Mouse (Mus musculus) neural tube, embryonic 11.5 days (tissue): ENCODE results near the gene Gm3264. TPM values are rescaled to one million over a fixed set of nuclear protein-coding genes. Genes with fewer than 3 reads are reported as not detected.
"Not testable (repeated sequence)": the region's sequence is repeated elsewhere in the genome, so short reads cannot be mapped to it uniquely, and the experiment has no call there.

Source experiments
- ATAC-seq: fragments of 200-750 bp; cut with Nextera tagmentation; 2 replicates; pipeline ENCODE4 v1.8.0; 2017; ENCODE audit warnings: moderate number of reproducible peaks, mild to moderate bottlenecking, moderate TSS enrichment, moderate library complexity; ENCODE audit not compliant: insufficient read depth, low FRiP score, low TSS enrichment
- DNase-seq: peaks from one replicate; pipeline ENCODE4 v3.0.0-alpha.2; 2015; ENCODE audit warnings: low spot score
- H3K27ac ChIP-seq: fragments of 300-500 bp; sonication (generic); 2 replicates; pipeline ENCODE4 v1.5.1; 2014; ENCODE audit warnings: low read depth, mild to moderate bottlenecking, low read length
- H3K27me3 ChIP-seq: fragments of 300-500 bp; sonication (generic); 2 replicates; pipeline ENCODE4 v1.6.1; 2014; ENCODE audit warnings: mild to moderate bottlenecking, low read length, mixed read lengths; ENCODE audit not compliant: control insufficient read depth, insufficient read depth
- H3K36me3 ChIP-seq: fragments of 300-500 bp; sonication (generic); 2 replicates; pipeline ENCODE4 v1.6.1; 2014; ENCODE audit warnings: mild to moderate bottlenecking, low read length, moderate library complexity, mixed read lengths; ENCODE audit not compliant: control insufficient read depth, insufficient read depth
- H3K4me1 ChIP-seq: fragments of 300-500 bp; sonication (generic); 2 replicates; pipeline ENCODE4 v1.6.1; 2014; ENCODE audit warnings: low read length, mixed read lengths; ENCODE audit not compliant: control insufficient read depth, insufficient read depth
- H3K4me2 ChIP-seq: fragments of 300-500 bp; sonication (generic); 2 replicates; pipeline ENCODE4 v1.6.1; 2014; ENCODE audit warnings: low read depth, mild to moderate bottlenecking, moderate library complexity
- H3K4me3 ChIP-seq: fragments of 300-500 bp; sonication (generic); 2 replicates; pipeline ENCODE4 v1.5.1; 2014; ENCODE audit warnings: low read depth, low read length
- H3K9ac ChIP-seq: fragments of 300-500 bp; sonication (generic); 2 replicates; pipeline ENCODE4 v1.6.1; 2014; ENCODE audit warnings: mild to moderate bottlenecking, low read length
- H3K9me3 ChIP-seq: fragments of 300-500 bp; sonication (generic); 2 replicates; pipeline ENCODE4 v1.6.1; 2016; ENCODE audit warnings: low read length; ENCODE audit not compliant: control insufficient read depth
- WGBS: fragments of 180-500 bp; shearing (Covaris S2); extraction: QIAGEN DNeasy Blood & Tissue Kit; methylation state at CpG from one replicate; pipeline ENCODE4 v1.1.7; 2014; 5-methylcytosine and 5-hydroxymethylcytosine counted together
- polyA plus RNA-seq: library from polyadenylated mRNA; unstranded; fragments of >200 nt; fragmentation: Nextera tagmentation; extraction: Ambion mirVana; gene quantifications from 2 replicates; pipeline ENCODE4 v1.2.1, GENCODE M21; 2014

The Gm3264 gene
- polyA plus RNA-seq, result 1.3 TPM in 1 of 2 replicates, not detected in the other

DNA sequence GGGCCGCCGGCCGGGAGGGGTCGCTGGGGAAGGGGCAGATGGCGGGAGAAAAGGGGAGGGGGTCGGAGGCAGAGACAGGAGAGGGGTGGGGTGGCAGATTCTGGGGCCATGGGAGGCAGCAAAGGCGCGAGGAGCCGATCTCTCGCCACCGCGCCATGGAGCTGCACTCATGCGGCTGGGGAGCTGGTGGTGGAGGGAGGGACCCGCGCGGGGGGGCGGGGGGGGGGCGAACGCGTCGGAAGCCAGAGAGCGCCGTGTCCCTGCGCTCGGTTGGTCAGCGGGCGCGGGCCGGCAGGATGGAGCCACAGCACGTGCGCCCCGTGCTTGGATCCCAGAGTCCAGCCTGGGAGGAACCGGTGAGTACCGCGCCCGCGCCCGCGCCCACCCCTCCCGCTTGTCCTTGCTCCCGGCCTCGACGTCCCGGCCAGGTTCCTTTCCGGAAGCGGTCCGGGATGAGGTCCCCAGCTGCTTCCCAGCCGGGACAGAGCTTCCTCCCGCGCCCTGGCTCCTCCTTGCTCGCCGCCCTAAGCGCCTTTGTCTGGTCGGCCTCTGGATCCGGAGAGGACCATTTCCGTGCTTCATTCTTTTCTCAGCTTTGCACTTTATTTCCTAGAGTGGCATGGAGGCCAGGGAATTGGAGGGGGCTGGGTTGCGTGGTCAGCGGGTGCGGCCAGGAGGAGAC lies at the start of gene Gm3264:
TSS of gene Gm3264 (plus strand) at position 278 of the 682 bp plus-strand sequence.
- H3K27ac ChIP-seq, H3K9ac ChIP-seq, H3K27me3 ChIP-seq, H3K9me3 ChIP-seq, H3K36me3 ChIP-seq, H3K4me1 ChIP-seq, ATAC-seq: not testable (repeated sequence)
- 3% methylated on average over 20 of the region's 59 CpGs for WGBS
- H3K4me3 ChIP-seq, result peak within 1 kb of the TSS; percentile 22
- peak within 1 kb of the TSS; percentile 33 for H3K4me2 ChIP-seq
- DNase-seq, result peak; percentile 18

GRCm38 (mm10) chr14:4806421-4806820 lies 49.0 kb upstream of the Gm3264 start:
- H3K4me1 ChIP-seq, H3K9ac ChIP-seq, H3K4me2 ChIP-seq, H3K36me3 ChIP-seq, H3K27me3 ChIP-seq, ATAC-seq, DNase-seq, H3K4me3 ChIP-seq, H3K9me3 ChIP-seq, H3K27ac ChIP-seq: not testable (repeated sequence)
- WGBS, result 83% methylated on average over 6 of the region's 6 CpGs

- not testable (repeated sequence) for H3K9ac ChIP-seq, ATAC-seq, H3K4me1 ChIP-seq, H3K9me3 ChIP-seq, H3K27ac ChIP-seq, H3K36me3 ChIP-seq, H3K4me3 ChIP-seq, H3K27me3 ChIP-seq, DNase-seq, H3K4me2 ChIP-seq
- 76% methylated on average over 4 of the region's 7 CpGs for WGBS
Observed at GRCm38 (mm10) chr14:4821950-4822349, 33.4 kb upstream of the Gm3264 start.

DNA sequence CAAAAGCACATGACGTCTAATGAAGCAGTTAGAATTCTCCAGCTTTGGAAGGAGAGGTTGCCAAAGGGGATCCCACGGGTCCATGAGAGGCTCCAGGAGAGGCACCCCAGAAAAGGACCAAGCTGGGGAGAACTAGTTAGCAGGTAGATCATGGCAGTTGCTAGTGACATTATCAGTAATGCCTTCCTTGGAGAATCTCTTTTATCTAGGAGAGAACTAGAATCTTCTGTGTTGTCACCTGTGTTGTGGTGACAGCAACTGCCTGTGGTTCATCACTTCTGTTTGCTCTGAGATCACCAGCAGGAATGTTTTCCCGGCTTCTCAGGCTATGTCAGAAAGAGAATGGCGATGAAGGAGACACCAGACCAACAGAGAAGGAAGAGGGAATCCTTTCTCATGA lies 17.6 kb upstream of the Gm3264 start, which contains the start of gene Gm3269:
TSS of gene Gm3269 (plus strand) at position 301 of the 400 bp plus-strand sequence.
- ATAC-seq, H3K4me3 ChIP-seq, H3K36me3 ChIP-seq, H3K9ac ChIP-seq, DNase-seq, H3K9me3 ChIP-seq, H3K27me3 ChIP-seq, H3K4me2 ChIP-seq, H3K27ac ChIP-seq, H3K4me1 ChIP-seq: not testable (repeated sequence)
- no CpG with 5 or more reads among the region's 4 CpGs for WGBS

DNA sequence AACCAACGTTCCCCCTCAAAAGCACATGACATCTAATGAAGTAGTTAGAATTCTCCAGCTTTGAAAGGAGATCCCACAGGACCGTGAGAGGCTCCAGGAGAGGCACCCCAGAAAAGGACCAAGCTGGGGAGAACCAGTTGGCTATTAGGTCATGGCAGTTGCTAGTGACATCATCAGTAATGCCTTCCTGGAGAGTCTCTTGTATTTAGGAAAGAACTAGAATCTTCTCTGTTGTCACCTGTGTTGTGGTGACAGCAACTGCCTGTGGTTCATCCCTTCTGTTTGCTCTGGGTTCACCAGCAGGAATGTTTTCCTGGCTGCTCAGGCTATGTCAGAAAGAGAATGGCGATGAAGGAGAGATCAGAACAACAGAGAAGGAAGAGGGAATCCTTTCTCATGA lies 36.7 kb downstream of the Gm3264 start, which contains the start of gene Gm3278:
TSS of gene Gm3278 (plus strand) at position 301 of the 400 bp plus-strand sequence.
- H3K4me3 ChIP-seq, H3K36me3 ChIP-seq, H3K4me2 ChIP-seq, H3K4me1 ChIP-seq, ATAC-seq, H3K27ac ChIP-seq, DNase-seq, H3K27me3 ChIP-seq, H3K9me3 ChIP-seq, H3K9ac ChIP-seq: not testable (repeated sequence)
- WGBS, result no CpG with 5 or more reads among the region's 3 CpGs

Other genes with a start within 250 kb of the Gm3264 start
- gene Gm8159, start 223.2 kb upstream of the Gm3264 start, polyA plus RNA-seq, result not detected in 2 replicates
- 0.41 TPM in 1 of 2 replicates, not detected in the other for gene Gm3239, start 191.4 kb upstream of the Gm3264 start, polyA plus RNA-seq
- not detected in 2 replicates for gene Gm7876, start 146.3 kb upstream of the Gm3264 start, polyA plus RNA-seq
- gene Gm3252, start 128.8 kb upstream of the Gm3264 start, polyA plus RNA-seq, result 0.24 and 0.49 TPM in 2 replicates
- gene Gm9602, start 79.2 kb upstream of the Gm3264 start, polyA plus RNA-seq, result not detected in 2 replicates
- gene Gm3269, start 17.5 kb upstream of the Gm3264 start, polyA plus RNA-seq, result not detected in 2 replicates
- not detected in 2 replicates for gene Gm3278, start 36.8 kb downstream of the Gm3264 start, polyA plus RNA-seq
- not detected in 2 replicates for gene Gm8297, start 128.4 kb downstream of the Gm3264 start, polyA plus RNA-seq
- gene Gm3298, start 160.3 kb downstream of the Gm3264 start, polyA plus RNA-seq, result not detected in 2 replicates
- not detected in 2 replicates for gene 4930555G01Rik, start 195.1 kb downstream of the Gm3264 start, polyA plus RNA-seq
- 3.2 TPM in 2 replicates for gene Gm8281, start 215.5 kb downstream of the Gm3264 start, polyA plus RNA-seq